Mouse (Mus musculus): ENCODE data around the gene Ostc.

Gene Ostc

GRCm38 (mm10) chr3:130708967-130709924, at the start of gene Ostc:
TSS of gene Ostc (minus strand) at chr3:130709444.
- DNase-seq (ENCODE audit: low spot score in 2 of 2) = peak; percentile 92 to 95

DNA sequence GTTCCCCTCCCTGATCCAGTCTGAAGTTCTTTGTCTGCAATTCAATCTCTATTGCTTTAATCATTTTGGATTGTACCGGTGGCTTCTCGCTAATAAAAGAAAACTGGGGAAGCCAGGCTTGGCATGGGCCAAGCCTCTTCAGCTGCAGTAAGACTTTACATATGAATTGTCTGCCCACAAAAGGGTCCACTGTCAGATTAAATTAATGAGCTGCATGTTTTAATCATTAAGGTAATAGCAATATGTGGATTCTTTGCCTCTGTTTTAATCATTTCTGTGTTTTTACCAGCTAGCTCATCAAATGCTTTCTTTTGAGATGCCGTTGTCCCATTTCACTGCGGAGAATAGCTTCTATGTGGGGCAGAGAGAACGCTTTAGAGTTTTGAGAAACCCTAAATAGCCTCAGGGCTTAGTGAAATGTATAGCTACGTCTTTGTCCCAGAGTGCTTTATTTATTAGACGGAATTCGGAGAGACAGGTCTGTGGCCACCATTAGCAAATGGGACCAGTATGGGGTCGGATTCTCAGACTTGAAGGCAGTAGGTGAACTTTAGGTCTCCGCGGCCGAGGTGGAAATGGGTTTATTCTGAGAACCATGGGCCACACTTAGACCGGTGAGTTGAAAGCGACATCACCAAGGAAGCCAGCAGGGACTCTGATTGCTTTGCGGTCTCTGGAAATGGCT, 49.1 kb upstream of the Ostc start:
- peak in 1 of 2 experiments; percentile 2 for DNase-seq (ENCODE audit: low spot score in 2 of 2)

- no peak for DNase-seq (ENCODE audit: low spot score in 2 of 2)
These were observed 48.0 kb upstream of the Ostc start for GRCm38 (mm10) chr3:130757117-130757852.

DNA sequence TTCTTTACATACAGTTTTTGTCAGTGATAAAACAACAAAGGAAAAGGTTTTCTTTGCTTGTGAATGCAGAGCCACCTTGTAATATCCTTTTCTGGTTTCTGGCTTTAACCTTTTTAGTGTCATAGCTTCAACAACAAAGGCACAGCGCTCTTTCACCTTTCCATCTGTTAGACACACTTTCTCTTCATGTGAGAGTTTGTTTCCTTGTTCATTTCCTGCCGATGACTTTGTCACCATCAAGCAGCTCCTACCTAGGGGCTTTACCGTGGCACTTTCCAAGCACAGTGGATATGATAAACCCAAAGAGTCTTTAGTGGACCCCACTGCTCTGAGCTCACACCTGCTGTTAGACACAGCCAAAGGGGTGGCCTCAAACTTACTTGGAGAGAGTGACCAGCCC, 40.0 kb upstream of the Ostc start:
- DNase-seq (ENCODE audit: low spot score in 2 of 2) = no peak

DNA sequence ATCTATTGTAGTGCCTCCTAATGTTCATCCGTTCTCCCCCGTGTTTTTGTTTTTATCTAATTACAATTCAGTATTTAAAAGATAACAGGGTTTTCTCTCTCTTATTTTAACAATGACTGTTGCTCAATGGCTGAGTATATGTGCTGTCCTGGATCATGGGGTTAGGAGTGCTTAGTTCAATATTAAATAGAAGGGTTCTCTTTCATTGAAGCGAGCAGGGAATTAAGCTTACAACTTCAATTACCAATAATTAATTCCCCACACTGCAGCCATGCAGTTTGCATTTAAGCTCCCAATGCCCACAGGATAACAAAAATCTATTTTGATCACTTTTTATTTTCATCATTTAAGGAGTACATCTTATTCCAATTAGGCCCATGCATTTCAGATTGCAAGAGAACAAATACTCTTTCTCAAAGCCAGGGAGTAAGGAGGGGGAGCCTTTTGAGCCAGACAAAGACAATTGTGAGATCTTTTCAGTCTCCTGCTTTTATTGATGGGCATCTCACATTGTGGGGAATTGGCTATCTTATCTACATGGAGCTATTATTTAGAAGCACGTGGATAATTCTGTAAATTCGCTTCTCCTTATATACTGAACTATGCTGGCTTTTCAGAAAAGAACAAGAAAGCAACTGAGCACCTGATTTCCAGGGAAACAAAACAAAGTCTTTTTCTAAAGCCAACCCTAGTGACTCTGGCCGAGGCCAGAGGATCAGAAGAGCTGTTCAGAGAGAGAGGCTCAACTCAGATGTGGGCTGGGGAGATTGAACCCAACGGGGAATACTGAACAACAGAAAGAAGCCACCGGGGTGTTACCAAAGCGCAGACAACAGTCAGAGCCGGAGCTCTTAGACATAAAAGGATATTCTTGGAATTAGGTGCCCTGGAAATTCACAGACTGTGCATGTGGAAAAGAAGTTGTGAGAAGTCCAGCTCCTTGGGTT, 37.7 kb upstream of the Ostc start:
- DNase-seq (ENCODE audit: low spot score in 2 of 2) = no peak

DNA sequence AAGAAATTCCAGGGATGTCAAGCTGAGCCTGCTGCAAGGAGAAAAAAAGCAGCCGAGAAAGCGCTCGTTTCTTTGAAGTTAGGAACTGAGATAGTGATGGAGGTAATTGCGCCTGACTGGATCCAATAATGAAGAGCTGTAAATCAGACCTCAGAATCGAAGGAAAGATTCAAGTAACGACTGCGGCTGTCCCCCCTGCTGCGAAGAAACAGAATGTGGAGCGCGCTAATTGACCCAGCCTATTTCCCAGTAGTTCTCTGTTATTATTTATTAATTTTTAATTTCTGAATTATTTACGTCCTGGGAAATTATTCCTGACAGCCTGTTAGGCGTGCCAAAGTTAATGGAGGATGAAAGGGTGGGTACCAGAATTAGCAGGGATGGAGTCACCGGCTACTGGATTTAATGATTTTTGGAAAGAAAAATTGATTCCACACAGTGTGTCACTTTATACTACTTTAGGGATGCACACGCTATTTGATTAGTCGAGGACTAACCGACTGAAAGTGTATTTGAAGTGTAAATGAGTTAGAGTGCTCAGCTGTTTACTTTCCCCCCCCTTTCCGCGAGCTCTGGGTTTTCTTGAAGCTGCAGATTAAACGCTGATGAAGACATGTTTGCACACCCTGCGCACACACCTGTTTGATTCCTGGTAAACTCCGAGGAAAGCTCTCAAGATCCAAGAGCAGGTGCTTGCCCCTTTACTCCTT, 28.6 kb upstream of the Ostc start:
- no peak for DNase-seq (ENCODE audit: low spot score in 2 of 2)

DNA sequence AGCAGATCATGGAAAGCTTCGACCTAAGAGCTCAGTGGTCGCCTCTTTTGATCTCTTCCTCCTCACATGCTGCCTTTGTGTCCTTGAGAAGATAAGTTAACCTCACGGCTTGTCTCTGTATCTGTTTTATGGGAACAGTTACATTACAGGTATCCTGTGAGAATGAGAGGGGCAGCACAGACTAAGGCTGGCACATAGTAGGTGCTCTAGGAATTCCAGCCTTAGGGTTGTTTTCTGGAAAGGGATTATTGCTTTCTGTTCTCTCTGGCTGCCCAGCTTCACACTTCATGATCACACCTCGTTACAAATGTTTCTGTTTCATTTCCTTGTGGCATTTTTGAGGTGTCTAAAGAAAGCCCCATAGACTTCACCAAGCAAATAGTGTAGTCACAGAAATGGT, 27.5 kb upstream of the Ostc start:
- DNase-seq (ENCODE audit: low spot score in 2 of 2) = no peak

- DNase-seq (ENCODE audit: low spot score in 2 of 2) = peak; percentile 95 to 96
These were observed 21.0 kb upstream of the Ostc start, which contains the start of gene Rpl34 for GRCm38 (mm10) chr3:130730189-130730653. TSS of gene Rpl34 (minus strand) at chr3:130730398.

- DNase-seq (ENCODE audit: low spot score in 2 of 2) = peak; percentile 39 to 44
These were observed 20.4 kb upstream of the Ostc start for GRCm38 (mm10) chr3:130729472-130730188.

- DNase-seq (ENCODE audit: low spot score in 2 of 2) = no peak
These were observed 18.4 kb upstream of the Ostc start for GRCm38 (mm10) chr3:130727676-130728075.

GRCm38 (mm10) chr3:130727036-130727435, 17.8 kb upstream of the Ostc start:
- DNase-seq (ENCODE audit: low spot score in 2 of 2) = no peak

- no peak for DNase-seq (ENCODE audit: low spot score in 2 of 2)
These were observed 16.5 kb upstream of the Ostc start for GRCm38 (mm10) chr3:130725718-130726117.

DNA sequence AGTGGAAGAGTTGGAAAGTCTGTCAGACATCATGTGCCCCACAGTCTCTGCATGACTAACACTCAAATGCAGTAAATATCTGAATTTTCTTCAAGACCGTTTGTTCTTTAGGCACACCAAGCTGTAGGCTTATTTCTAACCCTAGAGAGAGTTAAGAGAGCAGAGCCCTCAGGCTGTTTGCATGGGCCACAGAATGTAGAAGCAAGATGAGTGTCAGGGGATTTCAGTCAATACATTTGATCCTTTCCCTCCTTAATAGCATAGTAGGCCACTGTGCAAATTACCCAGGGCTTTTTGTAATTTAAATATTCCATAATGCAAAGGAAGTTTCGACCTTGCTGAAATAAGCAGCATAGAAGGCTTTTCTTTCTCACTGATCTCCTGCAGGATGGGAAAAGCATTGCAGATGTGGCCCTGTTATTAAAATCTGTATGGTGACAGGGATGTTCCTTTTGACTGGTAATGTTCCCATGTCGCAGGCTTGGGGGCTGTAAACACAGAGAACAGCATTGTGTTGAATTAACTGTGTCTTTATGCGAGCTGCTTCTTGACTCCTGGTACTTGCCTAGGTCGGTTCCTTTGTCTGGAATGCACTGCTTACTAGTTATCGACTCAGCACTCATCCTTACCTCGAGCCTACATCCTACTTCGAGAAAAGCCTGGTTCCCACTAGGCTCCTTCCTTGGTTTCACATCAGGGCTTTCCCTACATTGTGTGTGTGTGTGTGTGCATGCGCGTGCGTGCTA, 13.7 kb upstream of the Ostc start:
- no peak for DNase-seq (ENCODE audit: low spot score in 2 of 2)

- DNase-seq (ENCODE audit: low spot score in 2 of 2) = no peak
These were observed 11.0 kb upstream of the Ostc start for GRCm38 (mm10) chr3:130720225-130720624.

- DNase-seq (ENCODE audit: low spot score in 2 of 2) = no peak
These were observed 9.6 kb upstream of the Ostc start for GRCm38 (mm10) chr3:130718871-130719270.

- no peak for DNase-seq (ENCODE audit: low spot score in 2 of 2)
These were observed 7.3 kb upstream of the Ostc start for GRCm38 (mm10) chr3:130716555-130716954.

DNA sequence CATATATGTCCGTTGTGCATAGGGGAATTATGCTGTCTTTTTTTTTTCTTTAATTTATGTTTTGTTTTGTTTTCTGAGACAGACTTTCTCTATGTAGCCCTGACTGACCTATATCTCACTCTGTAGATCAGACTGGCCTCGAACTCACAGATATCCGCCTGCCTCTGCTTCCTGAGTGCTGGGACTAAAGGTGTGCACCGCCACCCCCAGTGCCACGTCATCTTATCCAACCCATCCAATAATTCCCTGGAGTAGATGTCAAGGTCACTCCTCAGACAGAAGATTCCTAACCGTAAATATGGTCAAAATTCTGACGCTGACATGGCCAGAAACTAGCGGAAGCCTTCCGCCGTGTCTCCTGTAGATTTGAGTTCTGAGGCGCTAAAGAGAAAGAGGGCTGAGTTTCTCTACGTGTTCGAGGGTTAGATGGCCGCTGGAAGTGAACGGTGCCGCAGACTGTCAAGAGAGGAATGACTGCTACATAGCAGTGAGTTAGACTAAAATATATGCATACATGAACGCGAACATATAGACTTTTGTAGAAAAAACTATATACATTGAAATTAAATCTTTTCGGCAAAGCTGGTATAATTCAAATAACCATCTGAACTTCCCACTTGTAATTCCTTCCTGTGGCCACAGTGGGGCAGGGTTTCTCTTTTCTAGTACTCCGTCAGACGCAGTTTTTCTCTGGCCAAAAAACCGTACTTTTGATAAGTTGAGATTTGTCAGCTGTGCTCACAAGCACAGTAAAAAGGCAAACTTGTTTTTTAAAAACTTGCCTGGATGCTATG, 5.7 kb upstream of the Ostc start:
- peak; percentile 79 to 85 for DNase-seq (ENCODE audit: low spot score in 2 of 2)

GRCm38 (mm10) chr3:130712891-130713290, 3.6 kb upstream of the Ostc start:
- DNase-seq (ENCODE audit: low spot score in 2 of 2) = no peak

All from right cerebral cortex, adult 2 months (tissue).